Mouse (Mus musculus) liver, embryonic 16.5 days (tissue): ENCODE measurements around the gene Gm44805. TPM values are rescaled to one million over a fixed set of nuclear protein-coding genes. Genes with fewer than 3 reads are reported as not detected.

ENCODE experiments used
- ATAC-seq: fragments of 200-750 bp; cut with Nextera tagmentation; 2 replicates; pipeline ENCODE4 v1.8.0; 2017; ENCODE audit warnings: low read depth, mild to moderate bottlenecking, moderate number of reproducible peaks, moderate library complexity
- H3K27ac ChIP-seq: fragments of 300-500 bp; sonication (generic); 2 replicates; pipeline ENCODE4 v1.5.1; 2014; ENCODE audit warnings: mild to moderate bottlenecking, low read length
- H3K27me3 ChIP-seq: fragments of 300-500 bp; sonication (generic); 2 replicates; pipeline ENCODE4 v1.6.1; 2014; ENCODE audit warnings: low read depth, low read length, mixed read lengths; ENCODE audit not compliant: control insufficient read depth, insufficient read depth
- H3K36me3 ChIP-seq: fragments of 300-500 bp; sonication (generic); 2 replicates; pipeline ENCODE4 v1.6.1; 2014; ENCODE audit warnings: mild to moderate bottlenecking; ENCODE audit not compliant: control insufficient read depth, insufficient read depth
- H3K4me1 ChIP-seq: fragments of 300-500 bp; sonication (generic); 2 replicates; pipeline ENCODE4 v1.6.1; 2014; ENCODE audit warnings: low read depth, low read length, mixed read lengths; ENCODE audit not compliant: control insufficient read depth
- H3K4me2 ChIP-seq: fragments of 300-500 bp; sonication (generic); 2 replicates; pipeline ENCODE4 v1.6.1; 2014; ENCODE audit warnings: low read depth, low read length, mixed read lengths
- H3K4me3 ChIP-seq: fragments of 300-500 bp; sonication (generic); 2 replicates; pipeline ENCODE4 v1.5.1; 2014; ENCODE audit warnings: low read depth, mild to moderate bottlenecking, low read length
- H3K9ac ChIP-seq: fragments of 300-500 bp; sonication (generic); 2 replicates; pipeline ENCODE4 v1.6.1; 2014; ENCODE audit warnings: low read depth, low read length
- H3K9me3 ChIP-seq: fragments of 300-500 bp; sonication (generic); replicated peaks from 2 replicates; pipeline ENCODE4 v1.6.1; 2016; ENCODE audit warnings: low read length; ENCODE audit not compliant: control insufficient read depth
- WGBS: fragments of 180-500 bp; shearing (Covaris S2); extraction: QIAGEN DNeasy Blood & Tissue Kit; methylation state at CpG from one replicate; pipeline ENCODE4 v1.1.7; 2014; ENCODE audit not compliant: insufficient replicate concordance; 5-methylcytosine and 5-hydroxymethylcytosine counted together
- polyA plus RNA-seq: library from polyadenylated mRNA; unstranded; fragments of >200 nt; fragmentation: Nextera tagmentation; extraction: Ambion mirVana; gene quantifications from 2 replicates; pipeline ENCODE4 v1.2.1, GENCODE M21; 2015

Gm44805 gene
- polyA plus RNA-seq, 1 experiment from 2014 or later, result 35.3 TPM

- WGBS, result 59% methylated on average over 10 of the region's 10 CpGs
- Histone ChIP-seq H3K36me3 (no peaks in the 10 kb centered on the region), H3K9ac (peak overlapping the region; percentile 16; the same call in 1 of the 2 replicates), H3K27me3 (no peaks in the 10 kb centered on the region), H3K4me1 (no peaks in the 10 kb centered on the region), H3K27ac (peak overlapping the region; percentile 65), H3K9me3 (no peaks in the 10 kb centered on the region), H3K4me2 (no peak overlapping the region), H3K4me3 (peak overlapping the region; percentile 31)
- peak; percentile 37 for ATAC-seq
Observed at GRCm38 (mm10) chr7:19675824-19676223, 5.4 kb downstream of the Gm44805 start.

DNA sequence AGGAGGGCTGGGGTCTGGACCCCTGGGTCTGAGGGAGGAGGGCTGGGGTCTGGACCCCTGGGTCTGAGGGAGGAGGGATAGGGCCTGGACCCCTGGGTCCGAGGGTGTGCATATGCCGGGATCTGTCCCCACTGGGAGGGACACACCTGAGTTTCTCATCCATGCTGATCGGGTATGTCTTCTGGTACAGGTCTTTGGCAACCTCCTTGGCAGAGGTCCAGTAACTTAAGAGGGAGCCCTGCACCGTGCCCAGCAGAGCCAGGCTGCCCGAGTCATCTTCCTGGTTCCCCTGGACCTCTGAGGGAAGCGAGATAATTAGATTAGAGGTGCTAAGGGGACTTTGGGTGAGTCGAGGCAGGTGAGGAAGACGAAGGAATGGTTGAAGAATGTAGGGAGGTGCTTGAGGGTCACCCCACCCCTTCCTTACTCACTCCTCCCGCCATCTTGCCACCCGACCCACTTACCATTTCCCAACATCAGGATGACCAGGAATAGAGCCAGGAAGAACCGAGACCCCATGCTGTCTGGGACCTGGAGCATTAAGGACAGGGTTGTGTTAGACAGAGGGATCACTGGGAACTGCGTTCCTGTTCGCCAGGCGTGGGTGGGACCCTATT is 8.0 kb downstream of the Gm44805 start:
- Histone ChIP-seq H3K27ac (no peak overlapping the region), H3K36me3 (no peaks in the 10 kb centered on the region), H3K4me3 (no peak overlapping the region), H3K27me3 (no peaks in the 10 kb centered on the region), H3K4me2 (no peak overlapping the region), H3K4me1 (peaks cover 9% of the 10 kb centered on the region), H3K9me3 (no peaks in the 10 kb centered on the region), H3K9ac (no peak overlapping the region)
- whole genome bisulfite sequencing, result 54% methylated on average over 14 of the region's 14 CpGs
- no peak for ATAC-seq

- Histone ChIP-seq H3K27ac (no peak overlapping the region), H3K4me1 (peaks cover 9% of the 10 kb centered on the region), H3K9ac (no peak overlapping the region), H3K4me2 (no peak overlapping the region), H3K27me3 (no peaks in the 10 kb centered on the region), H3K36me3 (no peaks in the 10 kb centered on the region), H3K9me3 (no peaks in the 10 kb centered on the region), H3K4me3 (no peak overlapping the region)
- 69% methylated on average over 10 of the region's 10 CpGs for WGBS
- no peak for ATAC-seq
Observed at GRCm38 (mm10) chr7:19671511-19671910, 9.7 kb downstream of the Gm44805 start.

GRCm38 (mm10) chr7:19668947-19669721 is 12.1 kb downstream of the Gm44805 start:
- WGBS, result 4% methylated on average over 10 of the region's 10 CpGs
- Histone ChIP-seq H3K4me1 (peaks cover 18% of the 10 kb centered on the region), H3K9me3 (no peaks in the 10 kb centered on the region), H3K36me3 (no peaks in the 10 kb centered on the region), H3K27me3 (no peaks in the 10 kb centered on the region), H3K27ac (peak overlapping the region; percentile 88), H3K4me3 (no peak overlapping the region), H3K9ac (peak overlapping the region; percentile 39; the same call in 1 of the 2 replicates), H3K4me2 (peak overlapping the region; percentile 42)
- ATAC-seq, result peak; percentile 42

DNA sequence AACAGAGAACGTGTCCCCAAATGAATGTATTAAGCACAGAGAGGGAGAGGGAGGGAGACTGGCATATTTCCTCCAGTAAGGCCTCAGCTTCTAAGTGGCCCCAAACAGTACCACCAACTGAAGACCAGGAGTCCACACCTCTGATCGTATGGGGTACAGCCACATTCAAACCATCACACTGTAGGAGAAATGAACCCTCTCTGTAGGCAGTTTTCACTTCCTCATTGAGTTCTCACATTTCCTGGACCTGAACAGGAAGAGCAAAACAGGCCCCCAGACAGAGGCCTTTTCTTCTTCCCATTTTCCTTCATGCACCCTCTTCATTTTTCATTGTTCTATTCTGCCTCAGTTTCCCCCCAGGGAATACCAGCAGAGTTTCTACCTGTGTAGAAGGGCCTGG is 13.8 kb downstream of the Gm44805 start:
- H3K4me1 ChIP-seq, result peaks cover 31% of the 10 kb centered on the region
- H3K27ac ChIP-seq, result peak overlapping the region; percentile 25
- H3K27me3 ChIP-seq, result no peaks in the 10 kb centered on the region
- no peaks in the 10 kb centered on the region for H3K9me3 ChIP-seq
- 45% methylated on average over 2 of the region's 2 CpGs for WGBS
- no peak overlapping the region for H3K4me3 ChIP-seq
- no peak for ATAC-seq
- no peak overlapping the region for H3K9ac ChIP-seq
- no peak overlapping the region for H3K4me2 ChIP-seq
- no peaks in the 10 kb centered on the region for H3K36me3 ChIP-seq

GRCm38 (mm10) chr7:19666750-19667149 is 14.5 kb downstream of the Gm44805 start:
- Histone ChIP-seq H3K9me3 (no peaks in the 10 kb centered on the region), H3K4me2 (no peak overlapping the region), H3K4me3 (no peak overlapping the region), H3K9ac (no peak overlapping the region), H3K27me3 (no peaks in the 10 kb centered on the region), H3K4me1 (peaks cover 31% of the 10 kb centered on the region), H3K27ac (peak overlapping the region; percentile 25), H3K36me3 (0 out of 2 replicates have a peak, but pooled peaks cover 2% of the 10 kb centered on the region)
- 68% methylated on average over 3 of the region's 3 CpGs for WGBS
- ATAC-seq, result no peak

DNA sequence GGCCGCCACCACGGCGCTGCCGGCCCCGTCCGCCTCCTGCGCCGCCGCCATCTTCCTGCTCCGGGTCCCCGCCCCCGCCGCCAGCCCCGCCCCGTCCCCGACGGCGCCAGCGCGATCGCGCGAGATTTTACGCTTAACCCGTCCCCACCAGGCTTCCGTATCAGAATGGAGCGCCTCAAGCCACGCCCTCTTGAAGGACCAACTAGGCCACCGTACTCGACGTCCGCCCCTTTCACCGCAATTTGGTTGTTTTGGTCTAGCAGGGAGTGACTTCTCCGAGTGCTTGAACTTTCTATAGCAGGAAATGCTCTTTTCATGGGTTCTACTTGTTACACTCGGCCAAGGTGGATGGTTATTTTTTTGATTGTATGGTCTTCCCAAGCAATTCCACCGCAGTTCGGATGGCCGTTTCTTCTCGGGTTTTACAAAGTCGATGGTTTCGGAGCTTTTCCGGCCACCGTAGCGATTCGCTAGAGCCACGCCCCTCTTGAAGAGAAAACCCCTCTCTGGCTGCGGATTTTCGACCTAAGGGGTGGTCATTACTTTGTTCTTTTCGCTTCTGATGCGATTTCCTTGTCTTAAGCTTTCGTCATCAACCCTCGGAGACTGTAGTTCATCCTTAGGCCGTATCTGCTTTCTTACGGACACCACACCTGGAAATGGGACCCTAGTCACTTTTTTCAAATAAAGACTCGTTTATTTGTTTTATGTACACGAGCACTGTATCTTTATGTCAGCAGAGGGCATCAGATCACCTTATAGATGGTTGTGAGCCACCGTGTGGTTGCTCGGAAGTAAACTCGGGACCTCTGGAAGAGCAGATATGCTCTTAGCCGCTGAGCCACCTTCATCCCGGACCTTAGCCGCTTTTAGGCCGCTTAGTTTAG is 16.0 kb downstream of the Gm44805 start, which contains the start of gene Clptm1:
Gene Clptm1 (minus strand): TSS at position 79 of the 887 bp plus-strand sequence.
- Histone ChIP-seq H3K4me2 (peak within 1 kb of the TSS; percentile 87), H3K4me3 (peak within 1 kb of the TSS; percentile 98), H3K27me3 (no peaks in the 10 kb centered on the region), H3K4me1 (peaks cover 31% of the 10 kb centered on the region), H3K9ac (peak within 1 kb of the TSS; percentile 97), H3K9me3 (no peaks in the 10 kb centered on the region), H3K36me3 (0 out of 2 replicates have a peak, but pooled peaks cover 2% of the 10 kb centered on the region), H3K27ac (peak within 1 kb of the TSS; percentile 95)
- ATAC-seq, result peak; percentile 89
- under 1% methylated on average over 53 of the region's 63 CpGs for WGBS

DNA sequence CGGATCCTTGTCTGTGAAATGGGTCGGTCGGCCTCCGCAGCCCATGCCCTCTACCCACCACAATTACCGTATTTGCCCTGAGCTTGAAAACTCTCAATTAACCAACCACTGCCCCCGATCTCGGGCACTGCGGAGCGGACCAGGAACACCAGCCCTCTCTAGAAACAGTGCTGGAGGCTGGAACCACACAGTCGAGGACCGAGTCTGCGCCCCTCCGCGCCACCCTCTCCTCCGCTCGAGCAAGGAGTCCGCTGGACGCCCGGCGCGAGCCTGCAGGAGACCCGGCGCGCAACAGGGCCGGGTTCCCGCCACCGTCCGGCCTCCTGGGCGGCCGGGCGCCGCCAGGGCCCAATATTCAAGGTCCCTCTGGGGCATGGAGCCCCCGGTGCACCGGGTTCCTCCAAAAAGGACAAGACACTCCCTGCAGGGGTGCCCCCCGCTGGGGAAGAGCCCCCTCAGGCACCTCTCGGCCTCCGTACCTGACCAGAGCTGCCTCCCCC is 16.7 kb downstream of the Gm44805 start:
- Histone ChIP-seq H3K4me2 (peak overlapping the region; percentile 87), H3K4me3 (peak overlapping the region; percentile 98), H3K4me1 (peaks cover 31% of the 10 kb centered on the region), H3K9me3 (no peaks in the 10 kb centered on the region), H3K27ac (peak overlapping the region; percentile 71), H3K27me3 (no peaks in the 10 kb centered on the region), H3K36me3 (0 out of 2 replicates have a peak, but pooled peaks cover 2% of the 10 kb centered on the region), H3K9ac (peak overlapping the region; percentile 97)
- peak; percentile 46 for ATAC-seq
- WGBS, result 0% methylated on average over 37 of the region's 37 CpGs
